Mouse (Mus musculus): ENCODE results near the gene Acod1.

DNA sequence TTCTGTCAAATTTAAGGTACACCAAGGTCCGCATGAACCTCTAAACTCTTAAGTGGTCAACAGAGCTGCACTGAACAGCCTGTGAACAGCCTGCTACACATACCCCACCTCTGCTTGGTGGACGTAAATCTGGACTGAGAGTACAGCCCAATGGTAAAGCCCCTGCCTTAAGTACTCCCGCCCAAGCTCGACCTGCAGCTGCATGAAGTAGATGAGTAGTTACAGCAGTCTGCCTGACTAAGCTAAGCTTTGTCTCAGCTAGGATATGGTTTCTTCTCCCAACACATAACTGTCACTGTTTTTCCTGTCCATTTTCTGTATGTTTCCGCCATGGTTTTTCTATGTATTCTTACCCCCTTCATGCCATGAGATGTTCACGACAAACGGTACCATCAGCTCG, 49.0 kb downstream of the Acod1 start:
- TF ChIP-seq CTCF (IDR thresholded peaks at IDR 0.05; ENCODE audit: low read depth) (no peak), EP300 (IDR thresholded peaks at IDR 0.05; ENCODE audit: low read depth) (no peak)

Measured in liver, embryonic 14.5 days (tissue).